Mouse (Mus musculus): ENCODE measurements at regions not wholly inside any gene's neighbourhood (a gene's known extent, or its start where the extent isn't known, plus 50 kb on each side); places are given as distances from the start of the nearest gene placed in this dataset.

DNA sequence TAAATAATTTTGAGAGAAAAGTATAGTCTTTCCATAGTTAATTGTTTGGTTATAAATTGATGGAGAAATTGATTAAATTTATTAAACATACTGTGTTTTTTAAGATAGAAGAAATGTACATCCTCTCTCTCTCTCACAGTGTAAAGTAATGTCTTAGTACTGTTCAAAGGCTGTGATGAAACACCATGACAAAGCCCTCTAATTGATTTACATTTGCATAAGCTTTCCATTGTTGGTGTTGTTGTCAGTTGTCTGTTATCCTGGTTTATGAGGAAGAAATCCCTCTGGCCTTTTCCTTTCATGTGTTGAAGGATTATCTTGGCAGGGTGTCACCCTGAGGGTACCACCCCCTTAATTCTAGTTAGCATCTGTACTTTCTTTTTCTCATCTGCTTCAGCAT lies 207.2 kb upstream of the Dmd start:
- DNase-seq (ENCODE audit: low read depth, low spot score): no peak

DNA sequence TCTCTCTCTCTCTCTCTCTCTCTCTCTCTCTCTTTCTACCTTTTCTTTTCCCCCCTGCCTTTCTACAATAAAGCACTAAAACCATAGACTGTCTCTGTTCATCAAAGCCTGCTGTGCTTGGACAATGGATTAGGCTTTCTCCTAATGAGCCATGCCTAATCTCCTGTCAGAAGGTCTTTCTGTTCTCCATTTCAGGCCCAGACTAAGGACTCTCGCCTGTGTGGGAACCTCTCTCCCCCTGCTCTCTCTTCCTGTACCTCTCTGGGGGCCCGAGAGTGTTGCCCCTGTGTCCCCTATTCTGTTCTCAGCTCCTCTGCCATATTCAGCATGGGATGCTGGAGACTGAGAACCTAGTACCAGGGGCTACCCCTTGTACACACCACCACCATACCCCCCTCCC lies 184.5 kb upstream of the Dmd start:
- no peak for DNase-seq (ENCODE audit: low read depth, low spot score)

- DNase-seq (ENCODE audit: low read depth, low spot score): no peak
These were observed 139.5 kb upstream of the Dmd start for GRCm38 (mm10) chrX:82809171-82809570.

GRCm38 (mm10) chrX:82814618-82815017 lies 134.1 kb upstream of the Dmd start:
- peak; percentile 0 for DNase-seq (ENCODE audit: low read depth, low spot score)

GRCm38 (mm10) chrX:82817045-82817444 lies 131.6 kb upstream of the Dmd start:
- peak; percentile 2 for DNase-seq (ENCODE audit: low read depth, low spot score)

- no peak for DNase-seq (ENCODE audit: low read depth, low spot score)
These were observed 125.1 kb upstream of the Dmd start for GRCm38 (mm10) chrX:82823606-82824005.

- no peak for DNase-seq (ENCODE audit: low read depth, low spot score)
These were observed 82.6 kb upstream of the Dmd start for GRCm38 (mm10) chrX:82866116-82866515.

All from skeletal muscle tissue, adult 2 months (tissue).